Mouse (Mus musculus): ENCODE results near the gene Dnah2. TPM values are rescaled to one million over a fixed set of nuclear protein-coding genes. Genes with fewer than 3 reads are reported as not detected.

Dnah2 gene
- total RNA-seq, 2 experiments from 2014 or later = 4.6 to 5.2 TPM

GRCm38 (mm10) chr11:69471491-69471890, 77.4 kb downstream of the Dnah2 start:
- no peak overlapping the region for H3K27ac ChIP-seq
- no peak for DNase-seq (ENCODE audit: low spot score in 2 of 2)
- TF ChIP-seq CTCF (conservative IDR thresholded peaks at IDR 0.05) = no peak
- H3K4me3 ChIP-seq = no peak overlapping the region

GRCm38 (mm10) chr11:69469301-69469700, 79.6 kb downstream of the Dnah2 start:
- Histone ChIP-seq H3K27ac (no peak overlapping the region), H3K4me3 (no peak overlapping the region)
- no peak for DNase-seq (ENCODE audit: low spot score in 2 of 2)
- no peak for TF ChIP-seq CTCF (conservative IDR thresholded peaks at IDR 0.05)

GRCm38 (mm10) chr11:69463996-69464395, 84.9 kb downstream of the Dnah2 start:
- DNase-seq (ENCODE audit: low spot score in 2 of 2) = no peak
- TF ChIP-seq CTCF (conservative IDR thresholded peaks at IDR 0.05) = no peak
- Histone ChIP-seq H3K4me3 (no peak overlapping the region), H3K27ac (no peak overlapping the region)

GRCm38 (mm10) chr11:69461568-69461967, 87.3 kb downstream of the Dnah2 start:
- Histone ChIP-seq H3K27ac (no peak overlapping the region), H3K4me3 (no peak overlapping the region)
- no peak for TF ChIP-seq CTCF (conservative IDR thresholded peaks at IDR 0.05)
- DNase-seq (ENCODE audit: low spot score in 2 of 2) = no peak

- no peak for DNase-seq (ENCODE audit: low spot score in 2 of 2)
- Histone ChIP-seq H3K4me3 (no peak overlapping the region), H3K27ac (no peak overlapping the region)
- TF ChIP-seq CTCF (conservative IDR thresholded peaks at IDR 0.05) = no peak
Observed at GRCm38 (mm10) chr11:69459883-69460282, 89.0 kb downstream of the Dnah2 start.

- H3K27ac ChIP-seq = no peak overlapping the region
- TF ChIP-seq CTCF (conservative IDR thresholded peaks at IDR 0.05) = no peak
- DNase-seq (ENCODE audit: low spot score in 2 of 2) = peak in 1 of 2 experiments; percentile 5
- H3K4me3 ChIP-seq = no peak overlapping the region
Observed at GRCm38 (mm10) chr11:69457006-69457579, 91.8 kb downstream of the Dnah2 start.

- no peak for TF ChIP-seq CTCF (conservative IDR thresholded peaks at IDR 0.05)
- no peak overlapping the region for H3K27ac ChIP-seq
- no peak overlapping the region; the same call in 1 of the 2 replicates for H3K4me3 ChIP-seq
- no peak for DNase-seq (ENCODE audit: low spot score in 2 of 2)
Observed at GRCm38 (mm10) chr11:69452114-69452867, 96.6 kb downstream of the Dnah2 start.

- Histone ChIP-seq H3K27ac (no peak overlapping the region), H3K4me3 (no peak overlapping the region)
- no peak for TF ChIP-seq CTCF (conservative IDR thresholded peaks at IDR 0.05)
- DNase-seq (ENCODE audit: low spot score in 2 of 2) = no peak
Observed at GRCm38 (mm10) chr11:69447299-69447698, 101.6 kb downstream of the Dnah2 start.

- Histone ChIP-seq H3K27ac (no peak overlapping the region), H3K4me3 (no peak overlapping the region)
- TF ChIP-seq CTCF (conservative IDR thresholded peaks at IDR 0.05) = no peak
- DNase-seq (ENCODE audit: low spot score in 2 of 2) = no peak
Observed at GRCm38 (mm10) chr11:69443328-69443727, 105.6 kb downstream of the Dnah2 start.

GRCm38 (mm10) chr11:69437291-69437690, 111.6 kb downstream of the Dnah2 start:
- DNase-seq (ENCODE audit: low spot score in 2 of 2) = no peak
- Histone ChIP-seq H3K4me3 (no peak overlapping the region), H3K27ac (no peak overlapping the region)
- no peak for TF ChIP-seq CTCF (conservative IDR thresholded peaks at IDR 0.05)

GRCm38 (mm10) chr11:69433189-69433588, 115.7 kb downstream of the Dnah2 start:
- TF ChIP-seq CTCF (conservative IDR thresholded peaks at IDR 0.05) = no peak
- no peak for DNase-seq (ENCODE audit: low spot score in 2 of 2)
- Histone ChIP-seq H3K4me3 (no peak overlapping the region), H3K27ac (no peak overlapping the region)

GRCm38 (mm10) chr11:69432640-69432982, 116.3 kb downstream of the Dnah2 start:
- Histone ChIP-seq H3K27ac (no peak overlapping the region), H3K4me3 (no peak overlapping the region)
- no peak for TF ChIP-seq CTCF (conservative IDR thresholded peaks at IDR 0.05)
- no peak for DNase-seq (ENCODE audit: low spot score in 2 of 2)

- peak; percentile 81 for TF ChIP-seq CTCF (conservative IDR thresholded peaks at IDR 0.05)
- Histone ChIP-seq H3K4me3 (no peak overlapping the region), H3K27ac (no peak overlapping the region)
- peak; percentile 73 to 85 for DNase-seq (ENCODE audit: low spot score in 2 of 2)
Observed at GRCm38 (mm10) chr11:69431829-69432639, 116.9 kb downstream of the Dnah2 start.
